Mouse (Mus musculus) midbrain, postnatal 0 days (tissue): Measurements from ENCODE around the gene Ppfibp1. TPM values are rescaled to one million over a fixed set of nuclear protein-coding genes. Genes with fewer than 3 reads are reported as not detected.

Experiments used
- ATAC-seq: fragments of 200-750 bp; cut with Nextera tagmentation; 2 replicates; pipeline ENCODE4 v1.8.0; 2017; ENCODE audit warnings: moderate number of reproducible peaks, mild to moderate bottlenecking, moderate TSS enrichment, moderate library complexity; ENCODE audit not compliant: low FRiP score
- DNase-seq: peaks from one replicate; pipeline ENCODE4 v3.0.0-alpha.2; 2015; ENCODE audit warnings: low spot score
- H3K27ac ChIP-seq: fragments of 300-500 bp; sonication (generic); 2 replicates; pipeline ENCODE4 v1.5.1; 2014; ENCODE audit warnings: low read depth, mild to moderate bottlenecking, low read length, mixed read lengths
- H3K27me3 ChIP-seq: fragments of 300-500 bp; sonication (generic); 2 replicates; pipeline ENCODE4 v1.6.1; 2014; ENCODE audit warnings: low read length, control low read depth, mixed read lengths; ENCODE audit not compliant: insufficient read depth
- H3K36me3 ChIP-seq: fragments of 300-500 bp; sonication (generic); 2 replicates; pipeline ENCODE4 v1.6.1; 2014; ENCODE audit warnings: low read length, control low read depth, mixed read lengths; ENCODE audit not compliant: insufficient read depth
- H3K4me1 ChIP-seq: fragments of 300-500 bp; sonication (generic); 2 replicates; pipeline ENCODE4 v1.6.1; 2014; ENCODE audit warnings: mild to moderate bottlenecking, control low read depth, antibody characterized with exemption, low read length, mixed read lengths; ENCODE audit not compliant: insufficient read depth
- H3K4me2 ChIP-seq: fragments of 300-500 bp; sonication (generic); 2 replicates; pipeline ENCODE4 v1.6.1; 2014; ENCODE audit warnings: low read depth, mild to moderate bottlenecking, low read length, mixed read lengths; ENCODE audit not compliant: poor library complexity, severe bottlenecking
- H3K4me3 ChIP-seq: fragments of 300-500 bp; sonication (generic); 2 replicates; pipeline ENCODE4 v1.5.1; 2014; ENCODE audit warnings: low read depth, mild to moderate bottlenecking, low read length, moderate library complexity
- H3K9ac ChIP-seq: fragments of 300-500 bp; sonication (generic); replicated peaks from 2 replicates; pipeline ENCODE4 v1.6.1; 2014; ENCODE audit warnings: mild to moderate bottlenecking, low read length, moderate library complexity, mixed read lengths; ENCODE audit not compliant: poor library complexity, severe bottlenecking
- H3K9me3 ChIP-seq: fragments of 300-500 bp; sonication (generic); 2 replicates; pipeline ENCODE4 v1.6.1; 2016; ENCODE audit warnings: low read length, control low read depth
- CTCF ChIP-seq: IDR thresholded peaks from 2 replicates; pipeline ENCODE4 v1.5.1; 2016; ENCODE audit warnings: antibody characterized with exemption, mild to moderate bottlenecking
- WGBS: fragments of 180-500 bp; shearing (Covaris S2); extraction: QIAGEN DNeasy Blood & Tissue Kit; methylation state at CpG from one replicate; pipeline ENCODE4 v1.1.7; 2014; 5-methylcytosine and 5-hydroxymethylcytosine counted together
- polyA plus RNA-seq: library from polyadenylated mRNA; unstranded; fragments of >200 nt; fragmentation: Nextera tagmentation; extraction: Ambion mirVana; gene quantifications from 2 replicates; pipeline ENCODE4 v1.2.1, GENCODE M21; 2015
- total RNA-seq: library from RNA; depleted of rRNA; stranded (reverse); fragments of >200 nt; gene quantifications from 2 replicates; pipeline ENCODE4 v1.2.3, GENCODE M21; 2014

The Ppfibp1 gene
- total and polyA plus RNA-seq, 2 experiments from 2014 or later: 23.7 to 25.4 TPM

DNA sequence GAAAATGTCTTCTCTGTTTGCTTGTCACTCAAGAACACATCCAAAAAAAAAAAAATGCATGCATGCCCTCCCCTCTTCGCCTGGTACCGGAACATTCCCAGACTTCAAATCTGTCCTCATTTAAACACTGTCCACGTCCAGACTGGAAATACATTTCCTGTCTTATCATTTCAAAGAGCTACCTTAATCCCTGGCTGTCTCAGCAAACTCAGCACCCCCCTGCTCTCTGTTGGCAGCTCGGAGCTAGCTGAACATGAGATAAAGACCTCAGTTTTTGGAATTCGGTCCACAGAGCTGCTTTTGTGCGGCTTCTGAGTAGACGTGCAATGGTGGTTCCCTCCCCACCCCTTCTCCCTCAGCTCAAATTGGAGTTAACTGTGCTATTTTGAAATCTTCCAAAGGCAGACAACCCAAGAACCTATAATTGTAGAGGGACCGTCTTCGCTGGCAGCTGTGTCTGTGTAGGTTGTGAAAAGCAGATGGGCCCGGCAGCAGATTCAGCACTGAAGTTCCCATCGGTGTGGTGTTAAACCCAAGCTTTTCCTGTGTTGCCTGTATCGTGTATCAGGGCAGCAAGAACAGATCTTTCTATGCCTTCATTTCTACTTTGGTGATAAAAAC lies 10.8 kb upstream of the Ppfibp1 start:
- Histone ChIP-seq H3K27me3 (no peaks in the 10 kb centered on the region), H3K4me2 (no peak overlapping the region), H3K27ac (no peak overlapping the region), H3K4me1 (no peaks in the 10 kb centered on the region), H3K9me3 (no peaks in the 10 kb centered on the region), H3K36me3 (no peaks in the 10 kb centered on the region), H3K9ac (no peak overlapping the region), H3K4me3 (no peak overlapping the region)
- 78% methylated on average over 12 of the region's 12 CpGs for WGBS
- ATAC-seq: no peak
- TF ChIP-seq CTCF: no peak
- no peak for DNase-seq

DNA sequence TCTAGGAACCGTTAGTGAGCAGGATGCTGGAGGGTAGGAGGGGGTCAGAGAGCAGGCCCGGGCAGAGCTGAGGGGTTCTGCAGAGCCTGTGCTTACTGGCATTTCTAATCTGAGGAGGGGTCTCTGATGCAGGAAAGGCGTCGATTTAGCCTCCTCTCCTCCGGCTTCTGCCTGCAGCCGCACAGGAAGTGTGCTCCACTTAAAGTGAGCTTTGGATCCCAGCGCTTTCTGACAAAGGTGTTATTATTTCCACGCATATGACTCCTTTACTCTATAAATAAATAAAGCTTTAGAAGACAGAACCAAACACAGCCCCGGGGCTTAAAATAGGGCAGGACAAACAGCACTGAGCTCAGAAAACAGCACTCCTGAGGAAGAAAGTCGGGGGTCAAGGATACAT lies 9.4 kb upstream of the Ppfibp1 start:
- DNase-seq: no peak
- no peak for TF ChIP-seq CTCF
- no peak for ATAC-seq
- 64% methylated on average over 10 of the region's 10 CpGs for WGBS
- H3K4me1 ChIP-seq: no peaks in the 10 kb centered on the region
- no peak overlapping the region for H3K9ac ChIP-seq
- no peak overlapping the region for H3K4me3 ChIP-seq
- H3K9me3 ChIP-seq: no peaks in the 10 kb centered on the region
- H3K27me3 ChIP-seq: no peaks in the 10 kb centered on the region
- H3K4me2 ChIP-seq: no peak overlapping the region
- H3K27ac ChIP-seq: no peak overlapping the region
- H3K36me3 ChIP-seq: no peaks in the 10 kb centered on the region

DNA sequence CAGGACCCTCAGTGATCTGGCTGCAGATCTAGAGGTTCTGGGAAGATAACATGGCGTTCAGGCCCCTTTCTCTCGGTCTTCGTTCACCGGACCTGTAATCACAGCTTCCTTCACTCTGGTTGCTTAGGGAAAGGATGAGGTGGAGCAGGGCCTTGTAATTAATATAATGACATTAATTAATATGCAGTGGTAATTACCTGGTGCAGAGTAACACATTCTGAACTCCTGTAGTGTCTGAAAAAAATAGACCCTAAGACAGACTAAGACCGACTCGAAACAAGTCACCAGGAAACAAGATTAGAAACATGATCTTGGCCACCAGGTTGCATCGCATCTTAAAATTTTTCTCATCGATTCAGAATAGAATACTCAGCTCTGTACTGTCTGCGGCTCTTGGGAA lies 8.4 kb upstream of the Ppfibp1 start:
- no peak for DNase-seq
- no peak overlapping the region for H3K4me2 ChIP-seq
- H3K9ac ChIP-seq: no peak overlapping the region
- WGBS: 86% methylated on average over 9 of the region's 9 CpGs
- H3K27ac ChIP-seq: no peak overlapping the region
- no peaks in the 10 kb centered on the region for H3K9me3 ChIP-seq
- no peak for TF ChIP-seq CTCF
- no peaks in the 10 kb centered on the region for H3K4me1 ChIP-seq
- no peak overlapping the region for H3K4me3 ChIP-seq
- ATAC-seq: no peak
- no peaks in the 10 kb centered on the region for H3K27me3 ChIP-seq
- no peaks in the 10 kb centered on the region for H3K36me3 ChIP-seq

DNA sequence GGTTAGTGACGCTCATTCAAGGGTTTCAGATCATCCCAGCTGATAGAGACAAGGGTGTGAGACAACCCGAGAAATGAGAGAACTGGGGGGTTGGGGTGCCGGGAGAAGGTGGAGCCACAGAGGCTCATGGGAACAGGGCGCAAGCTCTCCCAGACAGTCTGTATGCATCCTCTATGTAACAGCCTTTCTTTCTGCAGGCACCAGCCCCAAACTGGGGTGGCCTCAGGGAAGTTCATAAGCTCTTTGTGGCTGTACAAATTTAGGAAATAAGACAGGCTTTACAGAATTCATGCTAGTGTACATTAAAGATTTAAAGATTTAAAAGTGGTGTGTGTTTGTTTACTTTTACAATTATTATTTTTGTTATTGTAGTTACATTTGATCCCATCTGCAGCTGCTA lies 8.0 kb upstream of the Ppfibp1 start:
- DNase-seq (no peak), ATAC-seq (no peak)
- H3K27me3 ChIP-seq: no peaks in the 10 kb centered on the region
- H3K36me3 ChIP-seq: no peaks in the 10 kb centered on the region
- no peak overlapping the region for H3K4me3 ChIP-seq
- WGBS: 81% methylated on average over 4 of the region's 4 CpGs
- no peak for TF ChIP-seq CTCF
- H3K9ac ChIP-seq: no peak overlapping the region
- no peaks in the 10 kb centered on the region for H3K4me1 ChIP-seq
- no peak overlapping the region for H3K27ac ChIP-seq
- no peak overlapping the region for H3K4me2 ChIP-seq
- no peaks in the 10 kb centered on the region for H3K9me3 ChIP-seq

DNA sequence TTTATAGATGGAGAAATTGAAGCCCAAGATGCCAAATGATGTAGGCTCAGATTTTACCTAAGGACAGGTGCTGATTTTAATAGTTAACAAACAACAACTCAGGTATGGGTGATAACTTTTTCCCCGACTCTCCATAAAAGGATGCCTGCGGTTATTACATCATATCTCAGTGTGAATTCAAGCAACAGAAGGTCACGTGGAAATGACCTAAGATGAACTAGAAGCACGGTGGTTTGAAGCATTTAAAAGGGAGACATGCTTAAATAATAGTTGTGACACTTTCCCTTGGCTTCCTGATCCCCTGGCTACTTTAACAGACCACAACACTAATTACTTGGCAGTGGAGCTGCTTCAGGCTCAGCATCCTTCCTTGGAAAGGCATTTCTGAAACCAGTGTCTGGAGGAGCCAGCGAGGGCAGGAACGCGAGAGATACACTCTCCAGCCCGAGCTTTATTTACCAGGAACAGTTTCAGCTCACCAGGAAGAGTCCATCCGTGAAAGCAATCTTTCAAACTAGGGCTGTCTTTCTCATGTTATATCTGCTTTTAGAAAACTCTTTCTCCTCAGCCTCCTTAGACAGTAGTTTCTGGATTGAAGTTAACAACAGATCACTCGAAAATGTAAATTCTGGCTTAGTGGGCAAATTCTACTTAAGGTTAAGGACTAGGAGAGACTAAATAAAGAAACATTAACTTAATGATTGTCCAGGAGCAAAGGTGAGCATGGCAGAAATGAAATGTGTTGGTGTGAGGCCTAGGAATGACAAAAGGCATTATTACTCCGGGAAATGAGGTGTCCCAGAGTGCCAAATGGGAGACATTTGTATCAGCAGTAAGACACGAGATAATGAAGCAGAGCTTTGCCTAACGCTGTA lies 6.2 kb upstream of the Ppfibp1 start:
- H3K36me3 ChIP-seq: no peaks in the 10 kb centered on the region
- no peaks in the 10 kb centered on the region for H3K9me3 ChIP-seq
- no peak overlapping the region for H3K27ac ChIP-seq
- no peaks in the 10 kb centered on the region for H3K27me3 ChIP-seq
- no peak for DNase-seq
- no peak overlapping the region for H3K9ac ChIP-seq
- H3K4me3 ChIP-seq: no peak overlapping the region
- no peak for TF ChIP-seq CTCF
- ATAC-seq: no peak
- WGBS: 74% methylated on average over 13 of the region's 13 CpGs
- no peak overlapping the region for H3K4me2 ChIP-seq
- H3K4me1 ChIP-seq: no peaks in the 10 kb centered on the region

DNA sequence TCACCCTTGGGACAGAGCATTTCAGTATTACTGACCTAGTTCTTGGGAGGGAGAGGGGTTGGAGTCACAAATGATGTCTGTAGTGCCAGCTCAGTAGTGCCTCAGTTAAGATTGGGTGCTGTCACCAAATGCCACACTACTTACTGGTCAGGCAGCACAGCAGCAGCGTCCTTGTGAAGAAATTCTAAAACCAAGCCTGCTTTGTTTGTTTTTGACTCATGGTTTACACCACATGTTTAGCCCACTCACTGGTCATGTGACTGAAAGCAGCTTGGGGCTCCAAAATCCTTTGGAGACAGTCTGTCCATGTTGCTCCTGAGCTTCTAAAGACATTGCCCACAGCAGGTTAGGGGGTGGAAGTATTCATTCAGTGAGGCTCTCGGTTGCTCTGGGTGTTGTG lies 4.9 kb upstream of the Ppfibp1 start:
- no peak overlapping the region for H3K4me2 ChIP-seq
- H3K9ac ChIP-seq: no peak overlapping the region
- WGBS: 75% methylated on average over 2 of the region's 2 CpGs
- no peaks in the 10 kb centered on the region for H3K36me3 ChIP-seq
- H3K4me3 ChIP-seq: no peak overlapping the region
- no peak overlapping the region for H3K27ac ChIP-seq
- no peak for TF ChIP-seq CTCF
- 0 out of 2 replicates have a peak, but pooled peaks cover 4% of the 10 kb centered on the region for H3K4me1 ChIP-seq
- H3K27me3 ChIP-seq: no peaks in the 10 kb centered on the region
- no peaks in the 10 kb centered on the region for H3K9me3 ChIP-seq
- no peak for DNase-seq
- ATAC-seq: no peak
